Mouse (Mus musculus) limb, embryonic 11.5 days (tissue): ENCODE measurements around the gene Hikeshi. TPM values are rescaled to one million over a fixed set of nuclear protein-coding genes. Genes with fewer than 3 reads are reported as not detected.

Experiments used
- ATAC-seq: fragments of 200-750 bp; cut with Nextera tagmentation; 2 replicates; pipeline ENCODE4 v1.8.0; 2017; ENCODE audit warnings: low read depth; ENCODE audit not compliant: insufficient number of reproducible peaks, low FRiP score, low TSS enrichment
- DNase-seq: peaks from one replicate; pipeline ENCODE4 v3.0.0-alpha.2; 2015; ENCODE audit warnings: low spot score
- H3K27ac ChIP-seq: fragments of 300-500 bp; sonication (generic); replicated peaks from 2 replicates; pipeline ENCODE4 v1.5.1; 2014; ENCODE audit warnings: low read depth, mild to moderate bottlenecking, low read length
- H3K27me3 ChIP-seq: fragments of 300-500 bp; sonication (generic); 2 replicates; pipeline ENCODE4 v1.6.1; 2014; ENCODE audit warnings: mild to moderate bottlenecking, low read length, mixed read lengths; ENCODE audit not compliant: control insufficient read depth, insufficient read depth
- H3K36me3 ChIP-seq: fragments of 300-500 bp; sonication (generic); 2 replicates; pipeline ENCODE4 v1.6.1; 2014; ENCODE audit warnings: mild to moderate bottlenecking, low read length, moderate library complexity, mixed read lengths; ENCODE audit not compliant: control insufficient read depth, insufficient read depth
- H3K4me1 ChIP-seq: fragments of 300-500 bp; sonication (generic); 2 replicates; pipeline ENCODE4 v1.6.1; 2014; ENCODE audit warnings: low read length, mixed read lengths; ENCODE audit not compliant: control insufficient read depth, insufficient read depth
- H3K4me2 ChIP-seq: fragments of 300-500 bp; sonication (generic); 2 replicates; pipeline ENCODE4 v1.6.1; 2014; ENCODE audit warnings: low read depth, mild to moderate bottlenecking, moderate library complexity; ENCODE audit not compliant: severe bottlenecking
- H3K4me3 ChIP-seq: fragments of 300-500 bp; sonication (generic); 2 replicates; pipeline ENCODE4 v1.5.1; 2014; ENCODE audit warnings: low read depth, low read length
- H3K9ac ChIP-seq: fragments of 300-500 bp; sonication (generic); 2 replicates; pipeline ENCODE4 v1.6.1; 2014; ENCODE audit warnings: mild to moderate bottlenecking, low read length
- H3K9me3 ChIP-seq: fragments of 300-500 bp; sonication (generic); 2 replicates; pipeline ENCODE4 v1.6.1; 2016; ENCODE audit warnings: low read length; ENCODE audit not compliant: control insufficient read depth
- WGBS: fragments of 180-500 bp; shearing (Covaris S2); extraction: QIAGEN DNeasy Blood & Tissue Kit; methylation state at CpG from one replicate; pipeline ENCODE4 v1.1.7; 2014; 5-methylcytosine and 5-hydroxymethylcytosine counted together
- polyA plus RNA-seq: library from polyadenylated mRNA; unstranded; fragments of >200 nt; fragmentation: Nextera tagmentation; extraction: Ambion mirVana; gene quantifications from 2 replicates; pipeline ENCODE4 v1.2.1, GENCODE M21; 2014

Gene Hikeshi
- polyA plus RNA-seq, 1 experiment from 2014 or later = 149 TPM

DNA sequence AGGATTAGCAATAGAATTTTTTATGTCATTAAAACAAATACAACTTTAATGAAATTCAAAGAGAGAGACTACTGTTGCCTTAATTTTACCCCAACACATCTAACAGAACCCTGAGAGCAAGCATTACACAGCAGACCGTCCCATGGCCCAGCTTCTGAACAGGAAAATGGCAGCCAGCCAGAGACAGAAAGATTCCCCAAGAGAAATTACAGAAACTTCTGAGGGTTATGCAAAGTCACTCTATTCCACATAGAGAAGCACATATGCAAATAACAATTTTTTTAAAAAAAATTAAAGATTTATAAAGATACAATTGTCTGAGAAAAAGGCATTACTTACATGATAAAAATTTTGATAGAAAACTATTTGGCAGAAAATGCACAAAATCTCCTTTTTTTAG is 61.3 kb downstream of the Hikeshi start:
- H3K4me3 ChIP-seq = no peak overlapping the region
- no peak for ATAC-seq
- WGBS = 87% methylated on average over 1 of the region's 1 CpGs

More for the DNA sequence above, 61.3 kb downstream of the Hikeshi start:
- DNase-seq = no peak
- Histone ChIP-seq H3K27me3 (no peaks in the 10 kb centered on the region), H3K9ac (no peak overlapping the region), H3K36me3 (no peaks in the 10 kb centered on the region), H3K4me1 (no peaks in the 10 kb centered on the region), H3K27ac (no peak overlapping the region), H3K4me2 (no peak overlapping the region), H3K9me3 (no peaks in the 10 kb centered on the region)

Other genes starting within 250 kb of the Hikeshi start
- gene Ccdc81, start 37.6 kb downstream of the Hikeshi start, polyA plus RNA-seq = not detected in 2 replicates
- 93.3 and 98.1 TPM in 2 replicates for gene Eed, start 39.8 kb upstream of the Hikeshi start, polyA plus RNA-seq
- 34.0 and 35.4 TPM in 2 replicates for gene Picalm, start 189.0 kb upstream of the Hikeshi start, polyA plus RNA-seq